Mouse (Mus musculus) ovary, postnatal 36 days (tissue): ENCODE results near the gene Inka1.
A peak's percentile ranks its signal among the peaks of the same experiment; 100 is the strongest.

Experiments used
- DNase-seq: peaks from one replicate; pipeline ENCODE4 v3.0.0; 2022; ENCODE audit warnings: low spot score, mixed read lengths

The Inka1 gene

GRCm38 (mm10) chr9:107983421-107983890 is 2.2 kb downstream of the Inka1 start:
- peak; percentile 44 for DNase-seq

GRCm38 (mm10) chr9:107982681-107983346 is 2.9 kb downstream of the Inka1 start, which contains the start of gene Gm20661:
TSS of gene Gm20661 (plus strand) at chr9:107983058.
- DNase-seq = no peak

- DNase-seq = no peak
Measured at GRCm38 (mm10) chr9:107981684-107982605, 3.7 kb downstream of the Inka1 start.

GRCm38 (mm10) chr9:107978815-107979214 is 6.9 kb downstream of the Inka1 start:
- no peak for DNase-seq

GRCm38 (mm10) chr9:107975399-107976386 is 10.0 kb downstream of the Inka1 start, which contains the start of gene Uba7:
TSS of gene Uba7 (plus strand) at chr9:107975505.
- no peak for DNase-seq

- no peak for DNase-seq
Measured at GRCm38 (mm10) chr9:107974491-107975171, 11.0 kb downstream of the Inka1 start.

GRCm38 (mm10) chr9:107971690-107972541 is 13.8 kb downstream of the Inka1 start:
- no peak for DNase-seq

GRCm38 (mm10) chr9:107970311-107970710 is 15.4 kb downstream of the Inka1 start:
- DNase-seq = no peak

- DNase-seq = no peak
Measured at GRCm38 (mm10) chr9:107968531-107968930, 17.1 kb downstream of the Inka1 start.

- DNase-seq = no peak
Measured at GRCm38 (mm10) chr9:107967437-107967836, 18.2 kb downstream of the Inka1 start.

GRCm38 (mm10) chr9:107966676-107967075 is 19.0 kb downstream of the Inka1 start:
- no peak for DNase-seq

GRCm38 (mm10) chr9:107964681-107965080 is 21.0 kb downstream of the Inka1 start:
- DNase-seq = no peak

GRCm38 (mm10) chr9:107963700-107964099 is 22.0 kb downstream of the Inka1 start:
- DNase-seq = peak; percentile 80

GRCm38 (mm10) chr9:107962916-107963315 is 22.8 kb downstream of the Inka1 start:
- DNase-seq = no peak

GRCm38 (mm10) chr9:107961881-107962280 is 23.8 kb downstream of the Inka1 start:
- DNase-seq = no peak

- DNase-seq = no peak
Measured at GRCm38 (mm10) chr9:107961351-107961762, 24.3 kb downstream of the Inka1 start.

GRCm38 (mm10) chr9:107960928-107961327 is 24.8 kb downstream of the Inka1 start:
- DNase-seq = no peak

GRCm38 (mm10) chr9:107959896-107960295 is 25.8 kb downstream of the Inka1 start:
- no peak for DNase-seq

- no peak for DNase-seq
Measured at GRCm38 (mm10) chr9:107957141-107957540, 28.5 kb downstream of the Inka1 start.
